Mouse (Mus musculus) embryonic fibroblast, embryonic 13.5 days (primary cell): ENCODE results near the gene Olfr1066.

Experiments
- CTCF ChIP-seq: IDR thresholded peaks from 2 replicates; pipeline ENCODE4 v1.5.1; 2011; ENCODE audit warnings: mild to moderate bottlenecking, control low read depth, low read length, moderate library complexity, borderline replicate concordance; ENCODE audit not compliant: insufficient read depth
- POLR2A ChIP-seq: IDR thresholded peaks from 2 replicates; pipeline ENCODE4 v1.6.1; 2011; ENCODE audit warnings: low read depth, mild to moderate bottlenecking, control low read depth, low read length, moderate library complexity

- TF ChIP-seq POLR2A (no peak), CTCF (no peak)
Measured at GRCm38 (mm10) chr2:86460434-86460833, 4.4 kb upstream of the Olfr1066 start.
